Mouse (Mus musculus) bone marrow, adult 2 months (tissue): ENCODE measurements around the gene Cnrip1.

Source experiments
- CTCF ChIP-seq: fragments of 200-500 bp; IDR thresholded peaks from 2 replicates; pipeline ENCODE4 v1.5.1; 2011; ENCODE audit warnings: low read length, control low read depth; ENCODE audit not compliant: control insufficient read depth, insufficient read depth
- POLR2A ChIP-seq: fragments of 200-500 bp; IDR thresholded peaks from 2 replicates; pipeline ENCODE4 v1.6.1; 2011; ENCODE audit warnings: low read depth, mild to moderate bottlenecking, control low read depth, low read length, borderline replicate concordance; ENCODE audit not compliant: control insufficient read depth

- TF ChIP-seq CTCF = peak; percentile 20; the same call in 1 of the 2 replicates
- no peak for TF ChIP-seq POLR2A
Observed at GRCm38 (mm10) chr11:17012948-17013347, 38.4 kb upstream of the Cnrip1 start.
